Mouse (Mus musculus) mouse trophoblast stem cell (cell line): Measurements from ENCODE around the gene Btg1-ps1.
"Not testable (repeated sequence)": the region's sequence is repeated elsewhere in the genome, so short reads cannot be mapped to it uniquely, and the experiment has no call there.

Experiments
- in situ Hi-C, 2 experiments: fragments of 300-500 bp; cut with MseI, MboI; formaldehyde crosslinking; loops; 2 replicates in 1 of 2; 3 replicates in 1 of 2; pipeline ENCODE4 v1.15.1; 2025

Gene Btg1-ps1

GRCm38 (mm10) chrX:38018597-38018996 is at the start of gene Btg1-ps1:
TSS of gene Btg1-ps1 (minus strand) at chrX:38018815.
- in situ Hi-C loops, result not testable (repeated sequence)

GRCm38 (mm10) chrX:38066175-38066574 is 47.6 kb upstream of the Btg1-ps1 start, which contains the start of gene Rhox10:
TSS of gene Rhox10 (plus strand) at chrX:38066475.
- in situ Hi-C loops, result no loop called here

GRCm38 (mm10) chrX:38061544-38061943 is 42.9 kb upstream of the Btg1-ps1 start:
- in situ Hi-C loops, result no loop called here

GRCm38 (mm10) chrX:38043014-38043413 is 24.4 kb upstream of the Btg1-ps1 start, which contains the start of gene Btg1-ps2:
TSS of gene Btg1-ps2 (minus strand) at chrX:38043114.
- in situ Hi-C loops, result not testable (repeated sequence)

GRCm38 (mm10) chrX:38039666-38040065 is 21.1 kb upstream of the Btg1-ps1 start:
- in situ Hi-C loops, result no loop called here

GRCm38 (mm10) chrX:38033841-38034240 is 15.2 kb upstream of the Btg1-ps1 start:
- in situ Hi-C loops, result no loop called here

GRCm38 (mm10) chrX:38008756-38009155 is 9.9 kb downstream of the Btg1-ps1 start:
- in situ Hi-C loops, result no loop called here
